Mouse (Mus musculus) embryonic facial prominence, embryonic 11.5 days (tissue): ENCODE results near the gene Tuba1c. TPM values are rescaled to one million over a fixed set of nuclear protein-coding genes. Genes with fewer than 3 reads are reported as not detected.
"Not testable (repeated sequence)": the region's sequence is repeated elsewhere in the genome, so short reads cannot be mapped to it uniquely, and the experiment has no call there.

Source experiments
- ATAC-seq: fragments of 200-750 bp; cut with Nextera tagmentation; replicated peaks from 2 replicates; pipeline ENCODE4 v1.8.0; 2017; ENCODE audit warnings: low read depth; ENCODE audit not compliant: insufficient number of reproducible peaks, low FRiP score, low TSS enrichment
- DNase-seq: peaks from one replicate; pipeline ENCODE4 v3.0.0-alpha.2; 2015; ENCODE audit warnings: low spot score
- H3K27ac ChIP-seq: fragments of 300-500 bp; sonication (generic); replicated peaks from 2 replicates; pipeline ENCODE4 v1.5.1; 2014; ENCODE audit warnings: mild to moderate bottlenecking, low read depth, low read length, control low read depth
- H3K27me3 ChIP-seq: fragments of 300-500 bp; sonication (generic); 2 replicates; pipeline ENCODE4 v1.6.1; 2014; ENCODE audit warnings: mild to moderate bottlenecking, low read length, moderate library complexity, mixed read lengths; ENCODE audit not compliant: control insufficient read depth, insufficient read depth
- H3K36me3 ChIP-seq: fragments of 300-500 bp; sonication (generic); replicated peaks from 2 replicates; pipeline ENCODE4 v1.6.1; 2014; ENCODE audit warnings: low read depth, mild to moderate bottlenecking, low read length, moderate library complexity, mixed read lengths; ENCODE audit not compliant: control insufficient read depth, insufficient read depth
- H3K4me1 ChIP-seq: fragments of 300-500 bp; sonication (generic); 2 replicates; pipeline ENCODE4 v1.6.1; 2014; ENCODE audit warnings: low read length, mixed read lengths; ENCODE audit not compliant: control insufficient read depth, insufficient read depth
- H3K4me2 ChIP-seq: fragments of 300-500 bp; sonication (generic); 2 replicates; pipeline ENCODE4 v1.6.1; 2014; ENCODE audit warnings: low read depth, mild to moderate bottlenecking, control low read depth, low read length, moderate library complexity
- H3K4me3 ChIP-seq: fragments of 300-500 bp; sonication (generic); 2 replicates; pipeline ENCODE4 v1.5.1; 2014; ENCODE audit warnings: low read depth, low read length, control low read depth
- H3K9ac ChIP-seq: fragments of 300-500 bp; sonication (generic); replicated peaks from 2 replicates; pipeline ENCODE4 v1.6.1; 2014; ENCODE audit warnings: mild to moderate bottlenecking, control low read depth, low read length
- H3K9me3 ChIP-seq: fragments of 300-500 bp; sonication (generic); replicated peaks from 2 replicates; pipeline ENCODE4 v1.6.1; 2016; ENCODE audit warnings: mild to moderate bottlenecking, low read length, inconsistent platforms, mixed read lengths; ENCODE audit not compliant: control insufficient read depth
- whole genome bisulfite sequencing: fragments of 180-500 bp; shearing (Covaris S2); extraction: QIAGEN DNeasy Blood & Tissue Kit; methylation state at CpG from one replicate; pipeline ENCODE4 v1.1.7; 2014; 5-methylcytosine and 5-hydroxymethylcytosine counted together
- polyA plus RNA-seq: library from polyadenylated mRNA; unstranded; fragments of >200 nt; fragmentation: Nextera tagmentation; extraction: Ambion mirVana; gene quantifications from 2 replicates; pipeline ENCODE4 v1.2.1, GENCODE M21; 2014

The Tuba1c gene
- polyA plus RNA-seq, 1 experiment from 2014 or later: 132 TPM

GRCm38 (mm10) chr15:99044854-99045253 lies 15.2 kb downstream of the Tuba1c start:
- H3K9me3 ChIP-seq: no peaks in the 10 kb centered on the region
- no peaks in the 10 kb centered on the region for H3K4me1 ChIP-seq
- H3K9ac ChIP-seq: no peak overlapping the region
- no peaks in the 10 kb centered on the region for H3K27me3 ChIP-seq
- ATAC-seq (no peak), DNase-seq (peak; percentile 63)
- no peak overlapping the region for H3K4me2 ChIP-seq
- no peak overlapping the region for H3K4me3 ChIP-seq
- WGBS: 43% methylated on average over 3 of the region's 3 CpGs
- H3K27ac ChIP-seq: no peak overlapping the region
- no peaks in the 10 kb centered on the region for H3K36me3 ChIP-seq

GRCm38 (mm10) chr15:99045734-99046133 lies 16.0 kb downstream of the Tuba1c start:
- H3K9me3 ChIP-seq, DNase-seq, H3K4me1 ChIP-seq, H3K36me3 ChIP-seq, H3K4me2 ChIP-seq, ATAC-seq, H3K9ac ChIP-seq, H3K27ac ChIP-seq, H3K4me3 ChIP-seq, H3K27me3 ChIP-seq: not testable (repeated sequence)
- WGBS: 83% methylated on average over 6 of the region's 6 CpGs

- ATAC-seq: no peak
- no peaks in the 10 kb centered on the region for H3K9me3 ChIP-seq
- no peak overlapping the region for H3K4me2 ChIP-seq
- peaks cover 21% of the 10 kb centered on the region for H3K27me3 ChIP-seq
- no peaks in the 10 kb centered on the region for H3K4me1 ChIP-seq
- H3K4me3 ChIP-seq: no peak overlapping the region
- DNase-seq: peak; percentile 87
- no peaks in the 10 kb centered on the region for H3K36me3 ChIP-seq
- H3K9ac ChIP-seq: no peak overlapping the region
- no peak overlapping the region for H3K27ac ChIP-seq
- WGBS: 32% methylated on average over 13 of the region's 13 CpGs
These were observed 20.0 kb downstream of the Tuba1c start for GRCm38 (mm10) chr15:99049473-99050253.

- H3K9ac ChIP-seq: no peak overlapping the region
- H3K4me1 ChIP-seq: peaks cover 4% of the 10 kb centered on the region
- WGBS: 12% methylated on average over 9 of the region's 9 CpGs
- no peaks in the 10 kb centered on the region for H3K36me3 ChIP-seq
- peaks cover 57% of the 10 kb centered on the region for H3K27me3 ChIP-seq
- no peak overlapping the region for H3K27ac ChIP-seq
- no peak overlapping the region for H3K4me3 ChIP-seq
- ATAC-seq (no peak), DNase-seq (no peak)
- H3K4me2 ChIP-seq: no peak overlapping the region
- H3K9me3 ChIP-seq: no peaks in the 10 kb centered on the region
These were observed 23.7 kb downstream of the Tuba1c start for GRCm38 (mm10) chr15:99053373-99053772.

GRCm38 (mm10) chr15:99055040-99055439 lies 25.3 kb downstream of the Tuba1c start, which contains the start of gene Prph:
Gene Prph (plus strand): TSS chr15:99055174.
- Histone ChIP-seq H3K27ac (no peak within 1 kb of the TSS), H3K9me3 (no peaks in the 10 kb centered on the region), H3K9ac (no peak within 1 kb of the TSS; the same call in 1 of the 2 replicates), H3K27me3 (peaks cover 60% of the 10 kb centered on the region), H3K36me3 (no peaks in the 10 kb centered on the region), H3K4me3 (peak within 1 kb of the TSS; percentile 31), H3K4me2 (peak within 1 kb of the TSS; percentile 60), H3K4me1 (peaks cover 4% of the 10 kb centered on the region)
- 3% methylated on average over 29 of the region's 30 CpGs for WGBS
- ATAC-seq (no peak), DNase-seq (no peak)

- Histone ChIP-seq H3K9ac (no peak overlapping the region; the same call in 1 of the 2 replicates), H3K4me2 (peak overlapping the region; percentile 60), H3K4me1 (peaks cover 4% of the 10 kb centered on the region), H3K9me3 (no peaks in the 10 kb centered on the region), H3K36me3 (no peaks in the 10 kb centered on the region), H3K4me3 (peak overlapping the region; percentile 31), H3K27ac (no peak overlapping the region), H3K27me3 (peaks cover 60% of the 10 kb centered on the region)
- WGBS: under 1% methylated on average over 36 of the region's 37 CpGs
- 0 out of 2 replicates have a peak, but pooled peaks have one; percentile 16 for ATAC-seq
- DNase-seq: peak; percentile 53
These were observed 25.8 kb downstream of the Tuba1c start for GRCm38 (mm10) chr15:99055511-99055961.

GRCm38 (mm10) chr15:99056332-99056731 lies 26.6 kb downstream of the Tuba1c start:
- peaks cover 60% of the 10 kb centered on the region for H3K27me3 ChIP-seq
- H3K4me2 ChIP-seq: no peak overlapping the region
- H3K4me1 ChIP-seq: peaks cover 4% of the 10 kb centered on the region
- DNase-seq: peak; percentile 67
- no peaks in the 10 kb centered on the region for H3K9me3 ChIP-seq
- no peak; the same call in 1 of the 2 replicates for ATAC-seq
- WGBS: 5% methylated on average over 14 of the region's 14 CpGs
- H3K4me3 ChIP-seq: peak overlapping the region; percentile 31; the same call in 1 of the 2 replicates
- no peak overlapping the region for H3K9ac ChIP-seq
- no peaks in the 10 kb centered on the region for H3K36me3 ChIP-seq
- no peak overlapping the region for H3K27ac ChIP-seq

GRCm38 (mm10) chr15:99065557-99066165 lies 36.0 kb downstream of the Tuba1c start:
- H3K4me1 ChIP-seq: no peaks in the 10 kb centered on the region

More at GRCm38 (mm10) chr15:99065557-99066165, 36.0 kb downstream of the Tuba1c start:
- Histone ChIP-seq H3K9ac (no peak overlapping the region), H3K4me3 (no peak overlapping the region), H3K9me3 (no peaks in the 10 kb centered on the region), H3K36me3 (no peaks in the 10 kb centered on the region), H3K27ac (no peak overlapping the region), H3K4me2 (no peak overlapping the region), H3K27me3 (no peaks in the 10 kb centered on the region; the same call in 1 of the 2 replicates)
- WGBS: 79% methylated on average over 12 of the region's 12 CpGs
- DNase-seq (no peak), ATAC-seq (no peak)
